Mouse (Mus musculus) kidney, adult 2 months (tissue): Measurements from ENCODE around the gene Gm9376.

ENCODE experiments used
- CTCF ChIP-seq: fragments of 200-500 bp; conservative IDR thresholded peaks from 2 replicates; pipeline ENCODE4 v1.5.1; 2011; ENCODE audit warnings: low read depth, mild to moderate bottlenecking, control low read depth, low read length, moderate library complexity, mixed read lengths; ENCODE audit not compliant: insufficient read depth, insufficient read length
- POLR2A ChIP-seq: fragments of 200-500 bp; IDR thresholded peaks from one replicate; pipeline ENCODE4 v1.6.1; 2011; ENCODE audit warnings: low read depth, low read length, control low read depth

DNA sequence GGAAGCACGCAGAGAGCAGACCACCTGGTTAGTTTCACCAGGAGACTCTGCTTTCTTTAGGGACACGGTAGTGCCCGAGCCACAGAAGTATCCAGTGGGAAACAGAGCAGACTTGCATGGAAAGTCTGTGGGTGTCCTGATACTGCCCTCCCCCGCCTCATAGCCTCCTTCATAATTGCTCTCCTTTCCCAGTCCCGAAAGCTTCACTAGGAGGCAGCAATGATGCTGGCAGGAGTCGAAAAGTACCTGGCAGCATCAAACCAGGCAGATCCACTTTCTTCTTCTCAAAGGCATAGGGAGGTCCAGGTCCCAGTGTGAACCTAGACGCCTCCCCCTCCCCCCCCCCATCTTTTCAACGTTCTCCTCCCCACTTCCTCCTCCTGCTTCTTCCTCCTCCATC, 27.4 kb upstream of the Gm9376 start:
- TF ChIP-seq POLR2A (no peak), CTCF (no peak)
